Mouse (Mus musculus): Measurements from ENCODE around the gene Cd300lg.

- TF ChIP-seq CTCF (IDR thresholded peaks at IDR 0.05 in 2 of 3, conservative IDR thresholded peaks at IDR 0.05 in 1 of 3; ENCODE audit: control insufficient read depth in 1 of 3, insufficient read depth in 1 of 3, low read depth in 2 of 3, low read length in 3 of 3, poor library complexity in 1 of 3, severe bottlenecking in 1 of 3) (no peak), USF2 (IDR thresholded peaks at IDR 0.05; ENCODE audit: borderline replicate concordance in 1 of 2, insufficient read depth in 1 of 2, low read depth in 1 of 2, low read length in 2 of 2) (no peak), POLR2AphosphoS2 (IDR thresholded peaks at IDR 0.05; ENCODE audit: low read length) (no peak)
Observed at GRCm38 (mm10) chr11:102053183-102053582, 11.9 kb downstream of the Cd300lg start.

Measured in MEL (cell line).